Mouse (Mus musculus): ENCODE results near the gene Ptpn13.

Gene Ptpn13

GRCm38 (mm10) chr5:103517641-103518040, 92.6 kb downstream of the Ptpn13 start:
- no peak for DNase-seq (ENCODE audit: low spot score in 2 of 2)

GRCm38 (mm10) chr5:103518797-103519468, 93.9 kb downstream of the Ptpn13 start:
- DNase-seq (ENCODE audit: low spot score in 2 of 2): no peak

GRCm38 (mm10) chr5:103522371-103522770, 97.4 kb downstream of the Ptpn13 start:
- no peak for DNase-seq (ENCODE audit: low spot score in 2 of 2)

GRCm38 (mm10) chr5:103526668-103527436, 101.9 kb downstream of the Ptpn13 start:
- no peak for DNase-seq (ENCODE audit: low spot score in 2 of 2)

- DNase-seq (ENCODE audit: low spot score in 2 of 2): no peak
Measured at GRCm38 (mm10) chr5:103527437-103527718, 102.4 kb downstream of the Ptpn13 start.

GRCm38 (mm10) chr5:103530214-103530613, 105.2 kb downstream of the Ptpn13 start:
- no peak for DNase-seq (ENCODE audit: low spot score in 2 of 2)

- no peak for DNase-seq (ENCODE audit: low spot score in 2 of 2)
Measured at GRCm38 (mm10) chr5:103532841-103533390, 107.9 kb downstream of the Ptpn13 start.

- no peak for DNase-seq (ENCODE audit: low spot score in 2 of 2)
Measured at GRCm38 (mm10) chr5:103534454-103534853, 109.5 kb downstream of the Ptpn13 start.

GRCm38 (mm10) chr5:103537429-103537828, 112.4 kb downstream of the Ptpn13 start:
- DNase-seq (ENCODE audit: low spot score in 2 of 2): no peak

- DNase-seq (ENCODE audit: low spot score in 2 of 2): no peak
Measured at GRCm38 (mm10) chr5:103540612-103541011, 115.6 kb downstream of the Ptpn13 start.

- no peak for DNase-seq (ENCODE audit: low spot score in 2 of 2)
Measured at GRCm38 (mm10) chr5:103541136-103541535, 116.1 kb downstream of the Ptpn13 start.

GRCm38 (mm10) chr5:103541542-103541941, 116.5 kb downstream of the Ptpn13 start:
- DNase-seq (ENCODE audit: low spot score in 2 of 2): no peak

GRCm38 (mm10) chr5:103545381-103546000, 120.5 kb downstream of the Ptpn13 start:
- DNase-seq (ENCODE audit: low spot score in 2 of 2): no peak

- DNase-seq (ENCODE audit: low spot score in 2 of 2): no peak
Measured at GRCm38 (mm10) chr5:103554769-103555168, 129.8 kb downstream of the Ptpn13 start.

GRCm38 (mm10) chr5:103560546-103560945, 135.6 kb downstream of the Ptpn13 start:
- no peak for DNase-seq (ENCODE audit: low spot score in 2 of 2)

- no peak for DNase-seq (ENCODE audit: low spot score in 2 of 2)
Measured at GRCm38 (mm10) chr5:103568034-103568433, 143.0 kb downstream of the Ptpn13 start.

GRCm38 (mm10) chr5:103569446-103569845, 144.5 kb downstream of the Ptpn13 start:
- DNase-seq (ENCODE audit: low spot score in 2 of 2): no peak

- peak in 1 of 2 experiments; percentile 45 for DNase-seq (ENCODE audit: low spot score in 2 of 2)
Measured at GRCm38 (mm10) chr5:103579680-103580420, 154.9 kb downstream of the Ptpn13 start.

- DNase-seq (ENCODE audit: low spot score in 2 of 2): no peak
Measured at GRCm38 (mm10) chr5:103587219-103587618, 162.2 kb downstream of the Ptpn13 start.

- DNase-seq (ENCODE audit: low spot score in 2 of 2): no peak
Measured at GRCm38 (mm10) chr5:103591846-103592245, 166.9 kb downstream of the Ptpn13 start.

GRCm38 (mm10) chr5:103592706-103593105, 167.7 kb downstream of the Ptpn13 start:
- DNase-seq (ENCODE audit: low spot score in 2 of 2): no peak

GRCm38 (mm10) chr5:103593575-103593974, 168.6 kb downstream of the Ptpn13 start:
- DNase-seq (ENCODE audit: low spot score in 2 of 2): no peak
